Mouse (Mus musculus): ENCODE results near the gene Atp6v1c2. TPM values are rescaled to one million over a fixed set of nuclear protein-coding genes. Genes with fewer than 3 reads are reported as not detected.
A peak's percentile ranks its signal among the peaks of the same experiment; 100 is the strongest.

The Atp6v1c2 gene
- total RNA-seq, 2 experiments from 2014 or later, result 0.37 to 0.70 TPM

- DNase-seq (ENCODE audit: low spot score in 2 of 2), result no peak
Measured at GRCm38 (mm10) chr12:17261005-17261404, 68.2 kb downstream of the Atp6v1c2 start.

DNA sequence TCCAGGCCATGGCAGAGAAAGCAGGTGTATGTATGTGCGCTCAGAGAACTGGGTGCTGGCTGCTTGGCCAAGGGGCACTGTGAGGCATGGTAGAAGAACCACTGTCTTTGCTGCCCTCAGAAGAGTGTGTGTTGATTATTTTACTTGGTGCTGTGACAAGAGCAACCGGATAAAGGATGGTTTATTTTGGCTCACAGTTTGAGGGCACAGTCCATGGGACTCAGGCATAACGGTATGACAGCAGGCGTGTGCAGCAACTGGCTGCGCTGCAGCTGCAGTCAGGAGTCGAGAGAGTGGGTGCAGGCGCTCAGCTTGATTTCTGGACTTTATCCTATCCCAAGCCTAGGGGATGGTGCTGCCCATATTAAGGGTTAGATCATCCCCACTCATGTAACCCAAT, 70.7 kb downstream of the Atp6v1c2 start:
- no peak for DNase-seq (ENCODE audit: low spot score in 2 of 2)

- DNase-seq (ENCODE audit: low spot score in 2 of 2), result peak; percentile 43 to 56
Measured at GRCm38 (mm10) chr12:17256905-17257304, 72.3 kb downstream of the Atp6v1c2 start.

- no peak for DNase-seq (ENCODE audit: low spot score in 2 of 2)
Measured at GRCm38 (mm10) chr12:17255602-17256001, 73.6 kb downstream of the Atp6v1c2 start.

GRCm38 (mm10) chr12:17253069-17253468, 76.1 kb downstream of the Atp6v1c2 start:
- DNase-seq (ENCODE audit: low spot score in 2 of 2), result peak in 1 of 2 experiments; percentile 56

GRCm38 (mm10) chr12:17250962-17251361, 78.2 kb downstream of the Atp6v1c2 start:
- DNase-seq (ENCODE audit: low spot score in 2 of 2), result no peak

- no peak for DNase-seq (ENCODE audit: low spot score in 2 of 2)
Measured at GRCm38 (mm10) chr12:17242041-17242440, 87.1 kb downstream of the Atp6v1c2 start.

DNA sequence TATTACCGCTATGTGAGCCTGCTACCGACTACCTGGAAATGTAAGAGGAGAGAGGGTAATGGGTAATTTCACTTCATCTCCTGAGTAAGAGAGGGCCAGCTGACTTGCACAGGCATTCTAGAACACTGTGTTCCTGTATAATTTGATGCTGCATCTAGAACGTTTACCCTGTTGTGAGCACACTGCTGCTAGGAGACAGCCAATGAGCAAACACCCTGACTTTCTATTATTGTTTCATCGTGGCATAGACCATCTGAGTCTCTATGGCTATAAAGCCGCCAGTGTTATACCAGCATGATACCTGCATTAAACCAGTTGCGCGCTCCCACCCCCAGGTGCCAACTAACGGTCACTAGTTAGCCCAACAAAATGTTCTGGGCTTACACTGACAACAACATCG, 87.5 kb downstream of the Atp6v1c2 start:
- no peak for DNase-seq (ENCODE audit: low spot score in 2 of 2)

GRCm38 (mm10) chr12:17241016-17241415, 88.1 kb downstream of the Atp6v1c2 start:
- DNase-seq (ENCODE audit: low spot score in 2 of 2), result no peak

- no peak for DNase-seq (ENCODE audit: low spot score in 2 of 2)
Measured at GRCm38 (mm10) chr12:17239428-17239688, 89.8 kb downstream of the Atp6v1c2 start.

DNA sequence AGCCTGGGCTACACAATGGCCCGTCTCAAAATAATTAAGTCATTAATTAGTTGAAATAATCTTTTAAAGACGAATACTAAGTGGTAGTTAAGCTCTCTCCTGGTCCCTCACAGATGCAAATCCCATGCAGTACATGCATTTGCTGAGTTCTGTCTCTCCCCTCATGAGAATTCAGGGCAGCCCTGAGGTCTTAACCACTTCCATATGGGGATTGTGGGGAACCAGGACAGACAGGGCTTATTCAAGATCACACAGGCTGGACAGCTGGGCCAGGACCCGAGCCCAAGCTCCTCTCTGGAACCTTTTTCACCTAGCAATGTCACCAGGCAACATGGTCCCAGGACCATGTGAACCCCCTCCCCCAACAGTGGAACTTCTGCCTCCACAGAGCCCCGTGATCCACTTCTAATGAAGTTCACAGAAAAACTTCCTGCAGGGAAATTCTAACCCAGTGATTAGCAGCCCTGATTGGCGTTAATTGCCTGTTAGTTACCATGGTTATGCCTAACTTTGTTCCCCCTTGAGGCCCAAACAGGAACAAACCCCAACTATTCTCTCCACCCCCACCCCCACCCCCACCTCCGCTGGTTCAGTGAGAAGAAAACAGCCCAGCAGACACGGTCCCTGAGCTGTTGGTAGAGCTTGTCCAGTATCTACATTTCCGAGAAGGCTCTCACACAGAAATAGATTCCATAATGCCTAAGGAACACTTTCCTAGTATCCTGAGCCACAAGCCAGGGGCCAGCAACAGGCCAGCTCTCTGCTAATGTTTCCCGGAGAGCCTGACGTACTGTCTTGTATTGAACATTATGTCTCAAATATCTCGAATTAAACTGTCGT, 90.4 kb downstream of the Atp6v1c2 start:
- no peak for DNase-seq (ENCODE audit: low spot score in 2 of 2)

DNA sequence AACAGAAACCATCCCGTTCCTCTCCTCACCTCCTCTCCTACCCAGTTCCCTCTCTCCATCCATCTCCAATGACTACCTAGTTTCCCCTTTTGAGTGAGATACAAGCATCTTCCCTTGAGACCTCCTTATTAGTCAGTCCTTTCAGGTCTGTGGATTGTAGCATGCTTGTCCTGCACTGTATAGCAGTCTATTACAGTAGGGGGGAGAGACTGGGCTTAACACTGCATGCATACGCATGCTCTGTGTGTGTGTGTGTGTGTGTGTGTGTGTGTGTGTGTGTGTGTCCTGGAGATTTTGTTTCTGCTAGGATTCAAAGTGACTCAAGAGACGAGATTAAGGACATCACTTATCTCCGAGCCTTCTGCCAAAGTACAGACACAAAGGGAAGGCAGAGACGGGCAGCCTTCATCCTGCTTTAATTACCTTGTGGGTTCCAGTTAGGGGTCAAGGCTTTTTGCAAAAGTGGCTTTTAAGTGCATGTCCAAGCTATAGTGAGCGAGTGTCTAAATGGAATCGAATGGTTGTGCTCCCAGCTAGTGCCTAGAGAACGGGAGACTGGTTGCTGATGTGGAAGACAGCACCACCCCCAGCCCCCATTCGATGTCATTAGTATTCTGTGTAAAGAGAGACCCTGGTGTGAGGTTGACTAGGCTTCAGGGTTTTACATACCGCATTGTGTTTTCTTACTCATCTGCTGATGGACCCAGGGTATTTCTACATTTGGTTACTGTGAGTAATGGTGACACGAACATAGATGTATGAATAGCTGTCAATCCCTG, 93.4 kb downstream of the Atp6v1c2 start:
- no peak for DNase-seq (ENCODE audit: low spot score in 2 of 2)

Small RNAs within 50 kb of the gene (microRNA-seq; reads per million reads assigned to microRNA genes)
- gene Mir3066, result 3.8 reads per million, percentile 13 among the genes with 10 or more reads in this experiment

Other genes starting within 250 kb of the Atp6v1c2 start
- 1 to 10 TPM; 5.1 to 5.8 TPM for gene Kcnf1, start 152.5 kb downstream of the Atp6v1c2 start, total RNA-seq (2021)
- 100 to 1,000 TPM; 140 to 153 TPM for gene Pdia6, start 62.8 kb downstream of the Atp6v1c2 start, total RNA-seq (2021)
- 10 to 100 TPM; 10.1 to 11.2 TPM for gene Nol10, start 19.1 kb upstream of the Atp6v1c2 start, total RNA-seq (2021)
- 100 to 1,000 TPM; 126 to 127 TPM for gene Odc1, start 215.4 kb upstream of the Atp6v1c2 start, total RNA-seq (2021)